Mouse (Mus musculus) liver, embryonic 14.5 days (tissue): ENCODE measurements around the gene Pla2g3. TPM values are rescaled to one million over a fixed set of nuclear protein-coding genes. Genes with fewer than 3 reads are reported as not detected.

ENCODE experiments used
- ATAC-seq: fragments of 200-750 bp; cut with Nextera tagmentation; 2 replicates; pipeline ENCODE4 v1.8.0; 2017; ENCODE audit warnings: moderate number of reproducible peaks, mild to moderate bottlenecking, moderate library complexity; ENCODE audit not compliant: insufficient read depth
- DNase-seq, 3 experiments: peaks; one replicate each; pipeline ENCODE4 v3.0.0-alpha.2; 2012 to 2013; ENCODE audit warnings: low read depth in 3 of 3, low spot score in 3 of 3
- H3K27ac ChIP-seq: fragments of 300-500 bp; sonication (generic); 2 replicates; pipeline ENCODE4 v1.5.1; 2014; ENCODE audit warnings: moderate library complexity, mild to moderate bottlenecking, control low read depth, inconsistent platforms
- H3K27me3 ChIP-seq: fragments of 300-500 bp; sonication (generic); 2 replicates; pipeline ENCODE4 v1.6.1; 2014; ENCODE audit warnings: mild to moderate bottlenecking, low read length, moderate library complexity; ENCODE audit not compliant: control insufficient read depth, insufficient read depth
- H3K36me3 ChIP-seq: fragments of 300-500 bp; sonication (generic); replicated peaks from 2 replicates; pipeline ENCODE4 v1.6.1; 2014; ENCODE audit warnings: low read depth; ENCODE audit not compliant: control insufficient read depth, insufficient read depth
- H3K4me1 ChIP-seq, 2 experiments: fragments of 200-500 bp in 1 of 2; fragments of 300-500 bp in 1 of 2; sonication (generic) in 1 of 2; replicated peaks; 2 replicates each; pipeline ENCODE4 v1.6.1; 2012 to 2014; ENCODE audit warnings: antibody characterized with exemption in 1 of 2, inconsistent platforms in 1 of 2, low read length in 1 of 2; ENCODE audit not compliant: control insufficient read depth in 2 of 2, insufficient read depth in 2 of 2
- H3K4me2 ChIP-seq: fragments of 300-500 bp; sonication (generic); 2 replicates; pipeline ENCODE4 v1.6.1; 2014; ENCODE audit warnings: low read depth, mild to moderate bottlenecking, control low read depth, moderate library complexity
- H3K4me3 ChIP-seq, 2 experiments: fragments of 200-500 bp in 1 of 2; fragments of 300-500 bp in 1 of 2; sonication (generic) in 1 of 2; 2 replicates each; pipeline ENCODE4 v1.5.1; 2012 to 2014; ENCODE audit warnings: low read depth in 2 of 2, low read length in 2 of 2, mild to moderate bottlenecking in 2 of 2, control low read depth in 1 of 2, inconsistent platforms in 1 of 2, moderate library complexity in 1 of 2; ENCODE audit not compliant: insufficient read depth in 1 of 2
- H3K9ac ChIP-seq: fragments of 300-500 bp; sonication (generic); replicated peaks from 2 replicates; pipeline ENCODE4 v1.6.1; 2014; ENCODE audit warnings: mild to moderate bottlenecking, control low read depth, moderate library complexity
- H3K9me3 ChIP-seq: fragments of 300-500 bp; sonication (generic); 2 replicates; pipeline ENCODE4 v1.6.1; 2016; ENCODE audit warnings: low read length, mixed read lengths; ENCODE audit not compliant: control insufficient read depth
- CTCF ChIP-seq: IDR thresholded peaks from 2 replicates; pipeline ENCODE4 v1.5.1; 2016; ENCODE audit warnings: antibody characterized with exemption, low read depth, control low read depth
- EP300 ChIP-seq: IDR thresholded peaks from 2 replicates; pipeline ENCODE4 v1.6.1; 2016; ENCODE audit warnings: antibody characterized with exemption, low read depth
- WGBS: fragments of 180-500 bp; shearing (Covaris S2); extraction: QIAGEN DNeasy Blood & Tissue Kit; methylation state at CpG from one replicate; pipeline ENCODE4 v1.1.7; 2014; ENCODE audit not compliant: insufficient replicate concordance; 5-methylcytosine and 5-hydroxymethylcytosine counted together
- polyA plus RNA-seq, 2 experiments: library from polyadenylated mRNA; depleted of rRNA in 1 of 2; stranded (reverse) in 1 of 2; unstranded in 1 of 2; fragments of >200 nt; fragmentation: Nextera tagmentation in 1 of 2; extraction: Ambion mirVana in 1 of 2; gene quantifications; 2 replicates each; pipeline versions ENCODE4 v1.2.1 to v1.2.3; 2012 to 2014

Pla2g3 gene
- polyA plus RNA-seq, 2 experiments: 0.04 to 0.06 TPM

- TF ChIP-seq CTCF: no peak
- no peak for TF ChIP-seq EP300
- ATAC-seq: no peak
- Histone ChIP-seq H3K9ac (no peak overlapping the region), H3K4me2 (no peak overlapping the region), H3K4me1 (no peaks in the 10 kb centered on the region; a peak in 1 of 4 replicates), H3K27me3 (peaks cover 31% of the 10 kb centered on the region), H3K36me3 (no peaks in the 10 kb centered on the region), H3K27ac (no peak overlapping the region), H3K9me3 (no peaks in the 10 kb centered on the region), H3K4me3 (no peak overlapping the region)
- DNase-seq: no peak
- 47% methylated on average over 4 of the region's 4 CpGs for WGBS
These were observed 31.1 kb downstream of the Pla2g3 start for GRCm38 (mm10) chr11:3519051-3519726.

- Histone ChIP-seq H3K4me3 (no peak overlapping the region), H3K9ac (no peak overlapping the region), H3K9me3 (no peaks in the 10 kb centered on the region), H3K27ac (no peak overlapping the region), H3K4me2 (no peak overlapping the region), H3K4me1 (no peaks in the 10 kb centered on the region), H3K36me3 (no peaks in the 10 kb centered on the region), H3K27me3 (peaks cover 31% of the 10 kb centered on the region)
- ATAC-seq: no peak
- 59% methylated on average over 11 of the region's 11 CpGs for WGBS
- no peak for DNase-seq
- TF ChIP-seq CTCF (no peak), EP300 (no peak)
These were observed 31.8 kb downstream of the Pla2g3 start for GRCm38 (mm10) chr11:3519756-3520398.

GRCm38 (mm10) chr11:3520919-3521318 lies 32.8 kb downstream of the Pla2g3 start:
- Histone ChIP-seq H3K9ac (no peak overlapping the region), H3K4me2 (no peak overlapping the region), H3K27me3 (peaks cover 22% of the 10 kb centered on the region), H3K4me1 (no peaks in the 10 kb centered on the region), H3K9me3 (no peaks in the 10 kb centered on the region), H3K4me3 (no peak overlapping the region), H3K27ac (no peak overlapping the region), H3K36me3 (no peaks in the 10 kb centered on the region)
- WGBS: 79% methylated on average over 14 of the region's 14 CpGs
- TF ChIP-seq EP300 (no peak), CTCF (no peak)
- DNase-seq: no peak
- ATAC-seq: no peak

GRCm38 (mm10) chr11:3521339-3522224 lies 33.5 kb downstream of the Pla2g3 start:
- no peak overlapping the region for H3K4me3 ChIP-seq
- no peaks in the 10 kb centered on the region for H3K9me3 ChIP-seq
- no peak overlapping the region for H3K4me2 ChIP-seq
- DNase-seq (no peak), ATAC-seq (no peak)
- no peak for TF ChIP-seq CTCF
- TF ChIP-seq EP300: no peak
- H3K27me3 ChIP-seq: peaks cover 17% of the 10 kb centered on the region
- 74% methylated on average over 23 of the region's 23 CpGs for WGBS
- no peaks in the 10 kb centered on the region for H3K36me3 ChIP-seq
- H3K4me1 ChIP-seq: no peaks in the 10 kb centered on the region
- no peak overlapping the region for H3K27ac ChIP-seq
- H3K9ac ChIP-seq: no peak overlapping the region
